Mouse (Mus musculus) sigmoid colon, adult 10 weeks (tissue): ENCODE measurements around the gene Stard7. TPM values are rescaled to one million over a fixed set of nuclear protein-coding genes. Genes with fewer than 3 reads are reported as not detected.

ENCODE experiments used
- polyA plus RNA-seq: library from polyadenylated mRNA; stranded (reverse); fragments of 350-450 nt; fragmentation: Illumina TruSeq; extraction: RNeasy Lipid Tissue Mini Kit (QIAGEN cat#74804); gene quantifications from one replicate; pipeline ENCODE4 v1.2.3, GENCODE M21; 2014; ENCODE audit warnings: low read depth, low replicate concordance

Stard7 gene
- polyA plus RNA-seq = 145 TPM

GRCm38 (mm10) chr2:127269491-127270299 lies at the start of gene Stard7:
TSS of gene Stard7 (plus strand) at chr2:127270218.

GRCm38 (mm10) chr2:127247592-127248333 lies 22.3 kb upstream of the Stard7 start, which contains the start of the genes Ciao1 and Tmem127:
TSS of gene Ciao1 (minus strand) at chr2:127247816.
TSS of gene Tmem127 (plus strand) at chr2:127247908.

GRCm38 (mm10) chr2:127335767-127336496 lies 65.9 kb downstream of the Stard7 start, which contains the start of gene Dusp2:
TSS of gene Dusp2 (plus strand) at chr2:127336159.

GRCm38 (mm10) chr2:127338416-127338815 lies 68.4 kb downstream of the Stard7 start, which contains the start of gene Astl:
TSS of gene Astl (plus strand) at chr2:127338639.

Other genes starting within 250 kb of the Stard7 start
- gene Blvra, start 199.6 kb upstream of the Stard7 start, polyA plus RNA-seq = 19.1 TPM
- gene Ncaph, start 136.3 kb upstream of the Stard7 start, polyA plus RNA-seq = 12.3 TPM
- gene Itpripl1, start 126.8 kb upstream of the Stard7 start, polyA plus RNA-seq = 1.2 TPM
- 1.4 TPM for gene 1810024B03Rik, start 61.9 kb upstream of the Stard7 start, polyA plus RNA-seq
- 27.1 TPM for gene Snrnp200, start 61.8 kb upstream of the Stard7 start, polyA plus RNA-seq
- gene Ciao1, start 22.4 kb upstream of the Stard7 start, polyA plus RNA-seq = 24.5 TPM
- gene Tmem127, start 22.3 kb upstream of the Stard7 start, polyA plus RNA-seq = 73.6 TPM
- gene Dusp2, start 65.9 kb downstream of the Stard7 start, polyA plus RNA-seq = 0.41 TPM
- not detected for gene Astl, start 68.4 kb downstream of the Stard7 start, polyA plus RNA-seq
- not detected for gene Adra2b, start 93.0 kb downstream of the Stard7 start, polyA plus RNA-seq
- not detected for gene Gpat2, start 155.0 kb downstream of the Stard7 start, polyA plus RNA-seq
- gene Fahd2a, start 174.3 kb downstream of the Stard7 start, polyA plus RNA-seq = 6.5 TPM